Mouse (Mus musculus): ENCODE results near the gene Dennd4b.
"Not testable (repeated sequence)": the region's sequence is repeated elsewhere in the genome, so short reads cannot be mapped to it uniquely, and the experiment has no call there.

The Dennd4b gene

GRCm38 (mm10) chr3:90265034-90265931 is at the start of gene Dennd4b:
Gene Dennd4b (plus strand): TSS chr3:90265185.
- peak; percentile 77 to 81 for DNase-seq (ENCODE audit: low spot score in 2 of 2)

DNA sequence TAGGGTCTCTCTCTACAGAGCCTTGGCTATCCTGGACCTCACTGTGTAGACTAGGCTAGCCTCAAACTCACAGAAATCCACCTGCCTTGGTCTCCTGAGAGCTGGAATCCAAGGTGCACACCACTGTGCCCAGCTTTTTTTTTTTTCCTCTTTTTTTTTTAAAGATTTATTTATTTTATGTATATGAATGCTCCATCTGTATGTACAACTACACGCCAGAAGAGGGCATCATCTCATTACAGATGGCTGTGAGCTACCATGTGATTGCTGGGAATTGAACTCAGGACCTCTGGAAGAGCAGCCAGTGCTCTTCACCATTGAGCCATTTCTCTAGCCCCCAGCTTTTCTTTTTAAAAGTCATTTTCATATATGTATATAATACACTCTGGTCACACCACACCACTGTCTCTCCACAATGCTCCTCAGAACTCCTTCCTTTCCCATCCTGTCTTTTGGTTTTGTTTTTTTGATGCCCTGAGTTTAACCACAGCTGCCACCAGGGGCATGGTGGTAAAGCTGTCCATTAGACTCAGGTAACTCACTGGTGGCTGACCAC is 49.1 kb upstream of the Dennd4b start:
- no peak for DNase-seq (ENCODE audit: low spot score in 2 of 2)

- peak in 1 of 2 experiments; percentile 30 for DNase-seq (ENCODE audit: low spot score in 2 of 2)
These were observed 44.9 kb upstream of the Dennd4b start for GRCm38 (mm10) chr3:90220088-90220487.

DNA sequence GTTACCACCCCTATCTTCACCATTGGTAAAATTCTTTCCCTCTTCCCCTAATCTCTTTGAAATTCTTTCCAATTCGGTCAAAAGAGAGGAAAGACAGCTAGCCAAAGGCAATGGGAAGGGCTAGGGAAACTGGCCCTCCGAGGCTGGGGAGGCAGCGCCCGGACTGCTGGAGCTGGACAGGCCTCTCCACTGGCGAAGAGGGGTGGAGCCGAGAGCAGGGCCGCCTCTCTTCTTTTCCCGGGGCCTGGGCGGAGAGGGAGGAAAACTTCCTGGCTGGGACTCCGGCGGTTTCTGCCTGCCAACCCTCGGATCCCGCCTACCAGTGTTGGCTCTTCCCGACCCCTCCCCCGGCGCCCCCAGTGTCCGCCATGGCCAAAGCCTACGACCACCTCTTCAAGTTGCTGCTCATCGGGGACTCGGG is 44.4 kb upstream of the Dennd4b start:
- peak in 1 of 2 experiments; percentile 25 for DNase-seq (ENCODE audit: low spot score in 2 of 2)

GRCm38 (mm10) chr3:90221123-90221522 is 43.9 kb upstream of the Dennd4b start:
- DNase-seq (ENCODE audit: low spot score in 2 of 2): no peak

GRCm38 (mm10) chr3:90222455-90222854 is 42.5 kb upstream of the Dennd4b start:
- no peak for DNase-seq (ENCODE audit: low spot score in 2 of 2)

DNA sequence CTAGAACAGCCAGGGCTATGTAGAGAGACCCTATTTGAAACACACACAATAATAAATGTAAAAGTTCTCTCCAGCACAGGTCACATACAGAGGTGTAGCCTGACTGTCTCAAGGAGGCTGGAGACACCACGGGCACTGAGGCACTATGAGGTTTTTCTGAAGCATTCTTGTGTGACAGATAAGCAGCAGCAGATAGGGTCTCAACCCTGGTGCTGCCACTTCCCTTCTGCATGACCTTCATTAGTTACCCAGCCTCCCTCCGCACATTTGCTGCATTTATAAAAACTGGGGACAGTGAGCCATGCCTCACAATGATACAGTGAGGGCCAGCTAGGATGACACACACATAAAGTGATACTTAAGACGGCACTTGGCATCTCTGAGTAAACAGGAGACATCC is 42.0 kb upstream of the Dennd4b start:
- DNase-seq (ENCODE audit: low spot score in 2 of 2): no peak

DNA sequence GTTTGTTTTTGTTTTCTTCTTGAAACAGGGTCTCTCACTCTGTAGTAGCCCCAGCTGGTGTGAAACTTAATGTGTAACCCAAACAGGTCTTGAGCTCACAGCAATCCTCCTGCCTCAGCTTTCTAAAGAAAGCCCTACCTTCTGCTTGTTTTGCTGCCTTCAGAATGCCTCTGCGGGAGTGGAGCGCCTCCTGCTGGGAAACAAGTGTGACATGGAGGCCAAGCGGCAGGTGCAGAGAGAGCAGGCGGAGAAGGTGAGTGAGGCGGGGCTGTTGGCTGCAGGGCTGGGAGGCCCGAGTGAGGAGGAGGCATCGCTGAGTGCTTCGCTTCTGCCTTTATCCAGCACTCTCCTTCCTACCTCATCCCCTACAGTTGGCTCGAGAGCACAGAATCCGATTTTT is 40.7 kb upstream of the Dennd4b start:
- no peak for DNase-seq (ENCODE audit: low spot score in 2 of 2)

- no peak for DNase-seq (ENCODE audit: low spot score in 2 of 2)
These were observed 33.9 kb upstream of the Dennd4b start for GRCm38 (mm10) chr3:90231075-90231474.

DNA sequence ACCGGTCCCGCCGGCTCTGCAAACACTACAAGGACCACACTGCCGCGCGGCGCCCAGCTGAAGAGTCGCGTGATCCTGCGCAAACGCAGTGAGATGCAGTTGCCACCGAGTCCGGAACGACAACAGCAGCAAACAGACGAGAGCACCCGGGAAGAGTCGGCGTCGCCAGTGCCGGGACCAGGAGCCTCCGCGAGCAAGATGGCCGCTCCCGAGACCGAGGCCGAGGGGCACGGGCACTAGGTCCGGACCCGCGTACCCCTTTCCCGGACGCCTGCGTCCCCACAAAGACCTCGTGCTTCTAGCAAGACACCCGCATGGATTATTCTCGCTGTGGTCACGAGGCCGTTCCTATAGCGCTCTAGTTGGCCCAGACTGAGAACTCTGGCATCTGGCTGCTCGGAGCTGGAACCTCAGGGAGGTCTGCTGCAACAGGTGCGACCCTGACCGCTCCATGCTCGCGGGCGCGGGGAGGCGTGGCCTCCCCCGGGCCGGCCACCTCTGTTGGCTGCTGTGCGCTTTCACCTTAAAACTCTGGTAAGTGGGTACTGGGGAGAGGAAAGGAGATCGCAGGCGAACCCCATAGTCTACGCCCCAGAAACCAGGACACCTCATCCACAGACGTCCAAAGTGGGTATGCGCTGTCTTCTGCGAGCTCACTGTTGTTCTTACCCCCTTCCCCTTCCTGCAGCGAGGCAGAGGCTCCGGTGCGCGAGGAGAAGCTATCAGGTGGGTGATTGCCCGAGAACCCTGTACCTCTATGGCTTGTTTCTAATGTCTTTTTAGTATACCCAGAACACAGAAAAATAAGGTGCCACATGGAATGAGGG is 33.3 kb upstream of the Dennd4b start, which contains the start of gene Jtb:
Gene Jtb, plus strand, starts transcription at position 91 of the 827 bp plus-strand sequence.
- DNase-seq (ENCODE audit: low spot score in 2 of 2): peak; percentile 91 to 93

- no peak for DNase-seq (ENCODE audit: low spot score in 2 of 2)
These were observed 23.7 kb upstream of the Dennd4b start for GRCm38 (mm10) chr3:90241251-90241650.

GRCm38 (mm10) chr3:90241669-90242358 is 23.2 kb upstream of the Dennd4b start:
- no peak for DNase-seq (ENCODE audit: low spot score in 2 of 2)

DNA sequence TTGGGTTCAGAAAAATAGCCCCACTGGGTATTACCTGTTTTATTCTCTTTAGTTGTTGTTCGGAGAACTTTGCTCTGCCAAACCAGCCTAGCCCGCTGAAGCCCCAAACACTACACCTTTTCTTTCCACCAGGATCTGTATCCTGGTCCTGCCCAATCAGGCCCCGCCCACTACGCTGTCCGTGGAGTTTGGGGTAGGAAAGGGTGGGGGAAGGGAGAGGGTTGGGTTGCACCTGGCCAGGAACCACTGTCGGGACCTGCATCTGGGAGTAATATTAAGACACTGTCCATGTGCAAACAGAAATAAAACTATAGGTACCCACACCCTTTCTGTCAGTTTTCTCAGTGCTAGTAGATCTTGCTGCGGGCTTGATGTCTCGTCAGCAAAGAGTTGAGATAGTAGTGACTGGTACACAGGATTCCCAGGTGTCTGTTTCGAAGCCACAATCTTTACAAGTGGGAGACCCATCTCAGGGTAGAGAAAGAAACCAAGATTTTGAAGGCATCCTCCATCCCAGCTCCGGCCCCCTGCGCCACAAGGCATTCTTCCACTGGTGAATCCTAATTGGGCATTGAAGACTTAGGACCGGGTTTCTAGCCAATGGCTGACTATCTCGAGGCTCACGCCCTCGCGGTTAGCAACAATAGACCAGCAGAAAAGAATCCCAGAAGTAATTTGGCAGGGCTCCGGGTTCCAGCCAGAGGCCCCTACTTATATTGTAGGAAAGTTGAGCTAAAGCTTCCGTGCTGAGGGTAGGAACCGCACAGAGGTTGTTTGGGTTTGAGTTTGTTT is 21.8 kb upstream of the Dennd4b start, which contains the start of gene Creb3l4:
Gene Creb3l4, minus strand, starts transcription at position 529 of the 792 bp plus-strand sequence.
- DNase-seq (ENCODE audit: low spot score in 2 of 2): no peak

GRCm38 (mm10) chr3:90245406-90245805 is 19.6 kb upstream of the Dennd4b start:
- no peak for DNase-seq (ENCODE audit: low spot score in 2 of 2)

DNA sequence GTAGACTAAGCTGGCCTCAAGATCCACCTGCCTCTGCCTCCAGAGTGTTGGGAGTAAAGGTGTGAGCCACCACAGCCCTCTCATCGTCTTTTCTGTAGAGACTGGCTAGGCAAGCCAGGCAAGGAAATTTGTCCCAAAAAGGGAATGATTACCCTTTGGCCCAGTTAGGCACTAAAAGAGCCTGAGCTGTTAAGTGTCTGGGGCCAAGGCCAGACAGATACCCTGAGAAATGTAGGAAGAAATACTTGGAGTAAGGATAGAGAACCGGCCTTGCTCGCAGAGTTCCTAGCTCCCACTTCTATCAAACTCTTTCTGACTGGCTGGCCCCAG is 17.4 kb upstream of the Dennd4b start:
- no peak for DNase-seq (ENCODE audit: low spot score in 2 of 2)

- peak; percentile 89 to 91 for DNase-seq (ENCODE audit: low spot score in 2 of 2)
These were observed 16.8 kb upstream of the Dennd4b start, which contains the start of gene Slc39a1 for GRCm38 (mm10) chr3:90247960-90248745. Gene Slc39a1 (plus strand): TSS chr3:90248172.

- DNase-seq (ENCODE audit: low spot score in 2 of 2): no peak
These were observed 16.3 kb upstream of the Dennd4b start for GRCm38 (mm10) chr3:90248746-90249100.

DNA sequence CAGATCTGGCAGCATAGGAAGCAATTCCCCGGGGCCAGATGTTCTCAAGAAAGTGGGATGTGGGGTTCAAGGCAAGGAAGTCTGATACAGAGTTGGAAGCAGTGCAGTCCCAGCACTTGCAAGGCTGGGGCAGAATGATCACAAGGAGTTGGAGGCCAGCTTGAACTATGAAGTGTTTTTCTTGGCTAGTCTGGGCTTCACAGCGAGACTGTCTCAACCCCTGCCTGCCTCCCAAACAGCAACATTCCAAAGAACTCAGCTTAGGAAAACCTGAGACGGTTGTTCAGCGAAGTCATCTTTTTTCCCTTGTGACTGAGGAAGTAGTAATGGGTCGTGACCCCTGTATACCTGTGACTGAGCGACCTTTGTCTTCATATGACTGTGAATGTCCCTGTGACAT is 14.2 kb upstream of the Dennd4b start:
- DNase-seq (ENCODE audit: low spot score in 2 of 2): no peak

DNA sequence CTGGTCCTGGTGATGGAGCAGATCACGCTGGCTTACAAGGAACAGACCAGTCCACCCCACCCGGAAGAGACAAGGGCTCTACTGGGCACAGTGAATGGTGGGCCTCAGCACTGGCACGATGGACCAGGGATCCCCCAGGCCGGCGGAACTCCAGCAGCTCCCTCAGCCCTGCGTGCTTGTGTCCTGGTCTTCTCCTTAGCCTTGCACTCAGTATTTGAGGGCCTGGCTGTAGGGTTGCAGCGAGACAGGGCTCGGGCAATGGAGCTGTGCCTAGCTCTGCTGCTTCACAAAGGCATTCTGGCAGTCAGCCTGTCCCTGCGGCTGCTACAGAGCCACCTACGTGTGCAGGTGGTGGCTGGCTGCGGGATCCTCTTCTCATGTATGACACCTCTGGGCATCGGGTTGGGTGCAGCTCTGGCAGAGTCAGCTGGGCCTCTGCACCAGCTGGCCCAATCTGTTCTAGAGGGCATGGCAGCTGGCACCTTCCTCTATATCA is 13.2 kb upstream of the Dennd4b start:
- DNase-seq (ENCODE audit: low spot score in 2 of 2): not testable (repeated sequence)

- DNase-seq (ENCODE audit: low spot score in 2 of 2): not testable (repeated sequence)
These were observed 12.3 kb upstream of the Dennd4b start for GRCm38 (mm10) chr3:90252659-90253058.

All from frontal cortex, postnatal 14 days (tissue).